Mouse (Mus musculus) kidney, postnatal 10 days (tissue): Measurements from ENCODE around the gene Sec14l5.

ENCODE experiments used
- DNase-seq: peaks from one replicate; pipeline ENCODE4 v3.0.0; 2021; ENCODE audit warnings: mixed read lengths

Gene Sec14l5

GRCm38 (mm10) chr16:5147037-5147385 is at the start of gene Sec14l5:
TSS of gene Sec14l5 (plus strand) at chr16:5147109.
- no peak for DNase-seq

- DNase-seq, result no peak
Observed at GRCm38 (mm10) chr16:5101000-5101399, 45.9 kb upstream of the Sec14l5 start.

GRCm38 (mm10) chr16:5109877-5110276 is 37.0 kb upstream of the Sec14l5 start:
- DNase-seq, result peak; percentile 31

GRCm38 (mm10) chr16:5111021-5111420 is 35.9 kb upstream of the Sec14l5 start:
- no peak for DNase-seq

GRCm38 (mm10) chr16:5113002-5113550 is 33.8 kb upstream of the Sec14l5 start:
- DNase-seq, result no peak

GRCm38 (mm10) chr16:5113582-5113981 is 33.3 kb upstream of the Sec14l5 start:
- DNase-seq, result no peak

GRCm38 (mm10) chr16:5119385-5119784 is 27.5 kb upstream of the Sec14l5 start:
- peak; percentile 33 for DNase-seq

GRCm38 (mm10) chr16:5119845-5120244 is 27.1 kb upstream of the Sec14l5 start:
- DNase-seq, result no peak

GRCm38 (mm10) chr16:5123476-5123875 is 23.4 kb upstream of the Sec14l5 start:
- DNase-seq, result no peak

GRCm38 (mm10) chr16:5130196-5130595 is 16.7 kb upstream of the Sec14l5 start:
- no peak for DNase-seq

- DNase-seq, result peak; percentile 43
Observed at GRCm38 (mm10) chr16:5130766-5131165, 16.1 kb upstream of the Sec14l5 start.

- no peak for DNase-seq
Observed at GRCm38 (mm10) chr16:5131251-5131922, 15.5 kb upstream of the Sec14l5 start.

- peak; percentile 85 for DNase-seq
Observed at GRCm38 (mm10) chr16:5132401-5132801, 14.5 kb upstream of the Sec14l5 start, which contains the start of gene Ppl. TSS of gene Ppl (minus strand) at chr16:5132421.

GRCm38 (mm10) chr16:5134623-5135330 is 12.1 kb upstream of the Sec14l5 start:
- DNase-seq, result peak; percentile 48

GRCm38 (mm10) chr16:5135551-5136261 is 11.2 kb upstream of the Sec14l5 start:
- DNase-seq, result no peak

- DNase-seq, result peak; percentile 57
Observed at GRCm38 (mm10) chr16:5136505-5136904, 10.4 kb upstream of the Sec14l5 start.

- no peak for DNase-seq
Observed at GRCm38 (mm10) chr16:5137006-5137540, 9.8 kb upstream of the Sec14l5 start.

- peak; percentile 69 for DNase-seq
Observed at GRCm38 (mm10) chr16:5139741-5140140, 7.2 kb upstream of the Sec14l5 start.

GRCm38 (mm10) chr16:5145570-5145969 is 1.3 kb upstream of the Sec14l5 start:
- DNase-seq, result peak; percentile 86

- DNase-seq, result peak; percentile 85
Observed at GRCm38 (mm10) chr16:5146367-5147036, 407 bp upstream of the Sec14l5 start.

GRCm38 (mm10) chr16:5150544-5150943 is 3.6 kb downstream of the Sec14l5 start:
- DNase-seq, result no peak

GRCm38 (mm10) chr16:5153299-5154026 is 6.6 kb downstream of the Sec14l5 start:
- DNase-seq, result no peak
